Mouse (Mus musculus) 416B (cell line): Measurements from ENCODE around the gene Nkiras2.
"Not testable (repeated sequence)": the region's sequence is repeated elsewhere in the genome, so short reads cannot be mapped to it uniquely, and the experiment has no call there.

ENCODE experiments used
- DNase-seq: peaks from one replicate; pipeline ENCODE4 v3.0.0; 2011; ENCODE audit warnings: low read depth

The Nkiras2 gene

GRCm38 (mm10) chr11:100601372-100601771 is 17.7 kb upstream of the Nkiras2 start:
- DNase-seq = no peak

DNA sequence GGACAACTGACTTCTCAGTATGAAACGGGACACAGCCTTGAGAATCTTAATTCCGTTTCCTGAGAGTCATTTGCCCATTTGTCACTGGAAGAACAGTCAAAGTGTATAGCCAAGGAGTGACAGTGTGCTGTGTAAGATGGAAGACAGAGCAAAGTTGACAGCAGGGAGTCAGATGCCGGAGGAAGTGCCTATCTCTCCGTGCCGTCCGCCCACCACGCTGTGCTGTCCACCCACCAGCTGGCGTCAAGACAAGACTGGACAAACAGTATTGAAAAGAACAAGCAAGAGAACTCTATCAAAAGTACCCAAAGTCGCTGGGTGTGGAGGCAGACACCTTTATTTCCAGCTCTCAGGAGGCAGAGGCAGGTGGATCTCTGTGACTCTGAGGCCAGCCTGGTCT is 15.9 kb upstream of the Nkiras2 start:
- no peak for DNase-seq

DNA sequence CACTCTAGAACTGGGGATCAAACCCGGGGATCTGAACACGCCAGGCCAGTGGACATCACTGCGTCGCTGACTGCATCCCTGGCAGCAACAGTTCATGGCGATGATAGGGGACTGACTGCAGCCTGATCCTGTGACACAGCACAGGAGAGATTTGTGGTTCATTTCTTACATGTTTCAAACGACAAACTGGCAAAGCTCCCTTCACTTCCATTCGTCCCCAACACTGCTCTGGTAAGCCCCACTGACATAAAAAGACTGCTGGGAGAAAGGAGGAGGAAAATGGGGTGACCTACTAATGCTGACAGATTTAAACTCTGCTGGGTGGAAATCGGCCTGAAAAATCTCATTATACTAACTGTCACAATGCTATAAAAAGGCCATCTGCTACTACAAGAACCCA is 15.2 kb upstream of the Nkiras2 start:
- DNase-seq = no peak

GRCm38 (mm10) chr11:100604321-100605005 is 14.6 kb upstream of the Nkiras2 start:
- DNase-seq = no peak

DNA sequence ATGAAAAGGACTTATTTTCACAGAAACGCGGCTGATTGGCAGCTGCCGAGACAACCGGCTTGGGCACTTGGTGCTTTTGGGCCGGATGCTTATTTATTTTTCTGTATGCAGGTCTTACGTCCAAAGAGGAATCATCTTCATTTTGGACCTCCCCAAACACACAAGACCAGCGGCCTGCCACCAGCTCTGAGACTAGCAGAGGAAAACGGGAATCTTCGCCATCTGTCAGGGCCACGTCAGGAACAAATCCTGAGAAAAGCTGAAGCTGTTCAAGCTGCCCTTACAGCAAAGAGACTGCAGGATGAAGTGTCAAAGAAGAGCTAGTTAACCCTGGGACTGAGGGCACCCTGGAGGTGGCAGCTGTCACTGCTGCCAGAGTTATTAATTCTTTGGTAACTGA is 13.6 kb upstream of the Nkiras2 start:
- DNase-seq = no peak

GRCm38 (mm10) chr11:100607121-100607520 is 11.9 kb upstream of the Nkiras2 start:
- no peak for DNase-seq

- peak; percentile 62 for DNase-seq
Measured at GRCm38 (mm10) chr11:100608796-100609195, 10.2 kb upstream of the Nkiras2 start.

DNA sequence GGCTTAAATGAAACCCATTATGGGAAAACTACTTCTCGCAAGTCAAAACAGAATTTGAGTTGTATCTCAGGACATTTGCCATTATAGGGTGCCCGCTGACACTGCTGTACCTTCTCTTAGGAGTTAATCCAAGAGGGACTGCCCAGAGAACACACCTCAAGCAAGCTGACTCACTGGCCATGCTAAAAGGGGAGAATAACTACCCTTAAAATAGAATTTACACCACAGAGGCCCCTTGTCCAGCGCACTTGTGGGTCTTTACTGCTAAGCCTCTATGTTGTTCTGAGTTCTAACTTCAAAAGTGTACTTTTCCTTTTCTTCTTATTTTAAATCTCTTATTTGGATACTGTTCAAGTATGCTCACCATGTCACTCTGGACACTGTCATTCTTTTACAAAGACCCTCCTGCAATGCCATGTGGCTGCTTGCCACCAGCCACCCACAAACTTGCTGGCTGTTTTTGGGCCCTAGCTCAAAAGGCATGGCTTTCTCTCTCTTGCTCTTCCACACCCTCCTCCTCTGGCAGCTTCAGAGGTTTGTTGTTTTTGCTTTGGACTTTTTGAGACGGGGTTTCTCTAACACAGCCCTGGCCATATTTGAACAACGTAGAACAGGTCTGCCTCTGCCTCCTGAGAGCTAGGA is 9.6 kb upstream of the Nkiras2 start:
- DNase-seq = no peak

DNA sequence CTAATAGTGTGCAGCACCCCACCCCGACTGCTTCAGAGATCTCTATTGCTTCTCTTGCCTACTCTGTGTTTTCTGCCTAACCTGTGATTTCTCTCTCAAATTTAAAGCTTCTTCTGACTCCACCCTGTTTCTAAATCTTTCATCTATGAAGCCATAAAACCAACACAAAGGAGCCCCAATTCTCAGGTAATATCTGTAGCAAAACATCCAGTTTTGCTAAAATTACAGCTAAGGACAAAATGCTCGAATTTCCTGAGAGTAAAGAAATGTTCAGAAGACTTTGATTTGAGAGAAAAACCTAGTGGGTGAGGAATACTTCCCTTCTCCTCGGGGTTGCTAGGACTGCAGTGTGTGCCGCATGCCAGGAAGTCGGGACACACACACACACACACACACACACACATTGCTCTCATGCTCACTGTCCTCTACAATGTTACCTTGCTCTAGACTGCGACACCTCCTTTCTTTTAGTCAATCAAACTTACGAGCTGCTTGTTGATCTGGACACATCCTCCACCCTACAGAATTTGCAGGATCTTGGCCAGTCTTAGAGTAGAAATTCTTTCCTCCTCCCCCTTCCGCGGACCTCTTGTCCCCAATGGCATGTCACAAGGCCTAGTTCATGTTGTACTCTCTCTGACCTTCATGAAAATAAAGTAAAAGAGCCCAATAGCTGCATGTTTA is 8.9 kb upstream of the Nkiras2 start:
- no peak for DNase-seq

DNA sequence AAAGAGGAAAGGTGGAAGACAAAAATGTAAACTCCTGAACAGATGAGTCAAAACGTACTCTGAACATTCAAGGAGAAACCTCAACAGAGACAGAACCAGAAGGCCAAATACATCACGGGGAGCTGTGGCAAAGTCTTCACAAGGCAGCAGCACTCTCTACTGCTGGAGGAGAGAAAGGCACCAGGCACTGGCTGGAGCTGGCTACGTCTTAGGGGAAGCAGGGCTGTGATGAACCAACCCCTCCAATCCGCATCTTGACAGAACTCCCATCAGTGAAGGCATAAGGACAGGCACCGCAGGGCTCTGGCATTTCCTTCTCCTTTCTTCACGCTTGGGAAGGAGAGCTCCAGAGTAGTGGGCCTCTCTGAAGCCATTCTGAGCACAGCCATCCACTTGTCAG is 7.4 kb upstream of the Nkiras2 start:
- DNase-seq = peak; percentile 21

- peak; percentile 46 for DNase-seq
Measured at GRCm38 (mm10) chr11:100613241-100613640, 5.8 kb upstream of the Nkiras2 start.

- DNase-seq = no peak
Measured at GRCm38 (mm10) chr11:100616332-100616731, 2.7 kb upstream of the Nkiras2 start.

DNA sequence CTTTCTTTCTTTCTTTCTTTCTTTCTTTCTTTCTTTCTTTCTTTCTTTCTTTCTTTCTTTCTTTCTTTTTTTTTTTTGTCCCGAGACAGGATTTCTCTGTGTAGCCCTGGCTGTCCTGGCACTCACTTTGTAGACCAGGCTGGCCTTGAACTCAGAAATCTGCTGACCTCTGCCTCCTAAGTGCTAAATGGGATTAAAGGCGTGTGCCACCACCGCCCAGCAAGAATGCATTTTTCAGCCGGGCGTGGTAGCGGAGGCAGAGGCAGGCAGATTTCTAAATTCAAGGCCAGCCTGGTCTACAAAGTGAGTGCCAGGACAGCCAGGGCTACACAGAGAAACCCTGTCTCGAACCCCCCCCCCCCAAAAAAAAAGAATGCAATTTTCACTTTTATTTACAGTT is 2.2 kb upstream of the Nkiras2 start:
- DNase-seq = not testable (repeated sequence)

- no peak for DNase-seq
Measured at GRCm38 (mm10) chr11:100617480-100617879, 1.6 kb upstream of the Nkiras2 start.

DNA sequence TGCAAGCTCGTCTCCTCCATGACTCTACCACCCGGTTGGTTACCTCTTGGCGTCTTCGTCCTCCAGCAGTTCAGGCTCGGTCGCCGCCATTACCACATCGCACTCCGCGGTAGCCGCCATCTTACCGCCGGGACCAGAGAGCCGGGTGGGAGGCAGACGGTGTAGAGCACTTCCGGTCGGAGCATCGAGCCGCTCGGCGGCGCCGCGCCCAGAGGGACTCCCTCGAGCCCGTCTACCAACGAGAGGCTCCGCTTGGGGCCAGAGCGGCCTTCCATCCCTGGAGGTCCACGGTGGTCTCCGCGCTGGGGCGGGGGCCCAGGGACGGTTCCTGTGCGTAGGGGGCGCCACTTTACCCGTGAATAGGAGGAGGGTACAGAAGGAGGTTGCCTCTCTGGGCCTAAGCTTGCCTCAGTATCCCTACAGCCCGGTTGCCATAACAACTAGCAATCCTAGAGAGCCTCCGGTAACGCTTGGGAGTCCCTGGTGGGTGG is 486 bp downstream of the Nkiras2 start:
- peak; percentile 94 for DNase-seq

DNA sequence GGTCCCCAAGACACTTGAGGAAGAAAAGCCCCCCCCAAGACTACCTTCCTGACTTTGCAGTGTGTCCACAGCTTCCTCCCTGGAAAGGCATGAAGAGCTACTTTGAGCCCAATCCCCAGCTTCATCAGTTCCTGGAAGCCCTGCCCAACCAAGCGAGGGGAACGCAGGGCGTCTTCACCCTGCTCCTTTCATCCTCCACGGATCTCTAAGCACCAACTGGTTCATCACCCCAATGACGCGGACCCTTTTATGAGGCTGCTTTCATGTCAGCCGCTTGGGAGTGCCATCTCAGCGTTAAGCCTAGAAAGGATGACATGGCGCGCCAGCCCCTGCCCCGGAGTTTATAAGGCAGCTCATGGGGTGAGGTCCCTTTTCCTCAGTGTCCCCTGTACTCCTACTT is 938 bp downstream of the Nkiras2 start, which contains the start of gene Dnajc7:
Gene Dnajc7, minus strand, starts transcription at position 187 of the 400 bp plus-strand sequence.
- no peak for DNase-seq

GRCm38 (mm10) chr11:100622714-100623113 is 3.7 kb downstream of the Nkiras2 start:
- DNase-seq = peak; percentile 97

- DNase-seq = peak; percentile 91
Measured at GRCm38 (mm10) chr11:100623867-100624266, 4.8 kb downstream of the Nkiras2 start.

- DNase-seq = no peak
Measured at GRCm38 (mm10) chr11:100625754-100626700, 7.0 kb downstream of the Nkiras2 start.

DNA sequence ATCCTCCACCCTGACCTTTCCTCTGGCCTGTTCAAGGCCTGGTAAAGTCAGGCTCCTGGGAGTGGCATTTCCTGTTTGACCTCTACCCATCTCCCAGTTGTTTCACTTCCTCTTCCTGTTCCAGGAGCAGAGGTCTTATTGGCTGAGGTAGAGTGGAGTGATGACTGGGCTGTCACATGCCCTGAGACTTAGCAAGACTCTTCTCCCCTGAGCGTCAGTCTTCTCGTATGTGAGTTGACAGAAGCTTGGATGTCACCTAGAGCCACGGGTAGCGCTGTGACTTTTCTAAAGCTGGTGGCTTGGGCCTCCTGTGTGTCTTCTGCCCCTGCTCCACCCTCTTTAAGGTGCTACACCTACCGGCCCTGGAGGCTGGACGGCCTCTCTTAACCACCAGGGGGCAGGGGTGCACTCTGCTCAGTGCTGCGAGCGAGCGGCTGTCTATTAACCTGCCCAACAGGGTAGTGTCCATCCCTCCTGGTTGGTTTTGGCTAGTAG is 7.7 kb downstream of the Nkiras2 start:
- peak; percentile 92 for DNase-seq

GRCm38 (mm10) chr11:100628056-100628455 is 9.0 kb downstream of the Nkiras2 start:
- DNase-seq = no peak
